Mouse (Mus musculus) liver, postnatal 0 days (tissue): Measurements from ENCODE around the gene Sox5.

ENCODE experiments used
- CTCF ChIP-seq: sonication (generic); IDR thresholded peaks from 2 replicates; pipeline ENCODE4 v1.5.1; 2016; ENCODE audit warnings: antibody characterized with exemption, low read depth
- EP300 ChIP-seq: IDR thresholded peaks from 2 replicates; pipeline ENCODE4 v1.6.1; 2016; ENCODE audit warnings: antibody characterized with exemption, low read depth, mild to moderate bottlenecking

DNA sequence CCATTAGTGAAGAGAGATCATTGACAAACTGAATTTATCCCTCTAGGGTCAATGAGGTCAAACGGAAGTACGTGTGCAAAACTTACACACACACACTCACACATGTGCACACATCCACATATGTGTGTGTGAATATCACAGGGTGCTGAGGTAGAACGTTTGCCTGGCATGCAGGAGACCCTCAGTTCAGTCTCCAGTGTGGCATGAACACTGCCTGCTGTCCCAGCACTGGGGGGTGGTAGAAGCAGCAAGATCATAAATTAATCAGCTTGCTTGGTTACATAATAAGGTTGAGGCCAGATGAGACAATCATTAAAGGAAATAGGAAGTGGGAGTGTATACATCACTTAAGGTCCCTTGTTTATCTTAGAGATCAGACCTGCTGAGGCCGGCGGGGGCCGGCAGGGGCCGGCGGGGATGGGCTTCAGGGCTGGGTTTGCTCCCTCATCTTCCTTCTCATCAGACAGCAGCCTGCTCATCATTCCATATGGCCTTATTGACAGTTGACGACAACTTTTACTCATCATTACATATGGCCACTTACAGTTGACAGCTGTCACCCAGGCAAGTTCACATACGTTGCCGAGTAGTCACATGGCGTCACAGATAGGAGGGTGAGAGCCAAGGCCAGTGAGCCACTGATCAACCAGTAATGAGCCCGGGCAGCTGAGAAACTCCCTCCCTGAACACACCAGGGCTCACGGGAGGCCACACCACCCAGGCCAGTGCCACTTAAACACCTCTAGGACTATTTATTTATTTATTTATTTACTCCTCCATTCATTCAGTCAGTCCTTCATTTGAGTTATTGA, 309.5 kb downstream of the Sox5 start:
- TF ChIP-seq CTCF (no peak), EP300 (no peak)
